Mouse (Mus musculus): ENCODE data around the gene Wbp1. TPM values are rescaled to one million over a fixed set of nuclear protein-coding genes. Genes with fewer than 3 reads are reported as not detected.

The Wbp1 gene
- polyA plus RNA-seq, 1 experiment from 2014 or later = 157 TPM

DNA sequence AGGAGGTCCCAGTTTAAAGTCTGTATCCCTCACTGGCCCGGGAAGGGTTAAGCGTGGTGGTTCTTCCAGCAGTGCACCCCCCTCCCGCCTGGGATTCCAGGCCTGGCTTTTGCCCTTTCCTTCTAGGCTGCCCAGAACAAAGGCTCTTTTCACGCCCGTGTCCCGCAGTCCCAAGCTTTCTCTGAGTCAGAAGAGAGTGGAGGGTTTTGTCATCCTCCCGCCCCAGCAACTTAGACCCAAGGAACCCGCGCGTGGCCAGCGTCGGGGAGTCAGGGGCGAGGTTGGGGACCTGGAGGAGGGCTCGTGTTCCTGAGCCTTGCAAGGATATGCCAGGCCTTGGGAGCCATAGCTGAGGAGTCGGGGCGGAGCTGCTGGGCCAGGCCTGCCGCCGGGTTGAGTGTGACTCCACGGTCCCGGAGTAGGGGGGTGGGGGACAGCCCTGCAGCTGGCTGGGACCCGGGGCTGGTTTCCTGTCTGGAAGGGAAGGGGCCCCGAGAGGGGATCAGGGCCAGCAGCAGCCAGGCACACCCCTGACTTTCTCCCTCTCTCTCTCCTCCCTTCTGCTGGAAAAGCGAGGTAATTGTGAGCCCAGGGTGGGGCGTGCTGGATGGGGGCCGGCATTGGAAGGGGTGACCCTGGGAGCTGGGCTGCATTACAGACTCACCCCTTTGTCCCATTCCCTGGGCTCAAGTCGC lies 15.7 kb upstream of the Wbp1 start:
- Histone ChIP-seq H3K4me2 (ENCODE audit: low read length) (peak overlapping the region; percentile 65), H3K27ac (replicated peaks; ENCODE audit: low read depth, low read length) (peak overlapping the region; percentile 90), H3K36me3 (ENCODE audit: control insufficient read depth, insufficient read depth, low read length) (no peaks in the 10 kb centered on the region), H3K4me1 (ENCODE audit: control insufficient read depth, insufficient read depth, low read length) (peaks cover 34% of the 10 kb centered on the region), H3K4me3 (replicated peaks; ENCODE audit: low read depth, low read length) (peak overlapping the region; percentile 39), H3K27me3 (ENCODE audit: control insufficient read depth, insufficient read depth, low read length) (peaks cover 5% of the 10 kb centered on the region; the same call in 1 of the 2 replicates), H3K9ac (replicated peaks; ENCODE audit: low read length) (peak overlapping the region; percentile 62), H3K9me3 (ENCODE audit: control insufficient read depth, low read length) (no peaks in the 10 kb centered on the region)
- DNase-seq (peak; percentile 73), ATAC-seq (ENCODE audit: low FRiP score, low TSS enrichment) (peak; percentile 82)
- under 1% methylated on average over 25 of the region's 26 CpGs for WGBS

DNA sequence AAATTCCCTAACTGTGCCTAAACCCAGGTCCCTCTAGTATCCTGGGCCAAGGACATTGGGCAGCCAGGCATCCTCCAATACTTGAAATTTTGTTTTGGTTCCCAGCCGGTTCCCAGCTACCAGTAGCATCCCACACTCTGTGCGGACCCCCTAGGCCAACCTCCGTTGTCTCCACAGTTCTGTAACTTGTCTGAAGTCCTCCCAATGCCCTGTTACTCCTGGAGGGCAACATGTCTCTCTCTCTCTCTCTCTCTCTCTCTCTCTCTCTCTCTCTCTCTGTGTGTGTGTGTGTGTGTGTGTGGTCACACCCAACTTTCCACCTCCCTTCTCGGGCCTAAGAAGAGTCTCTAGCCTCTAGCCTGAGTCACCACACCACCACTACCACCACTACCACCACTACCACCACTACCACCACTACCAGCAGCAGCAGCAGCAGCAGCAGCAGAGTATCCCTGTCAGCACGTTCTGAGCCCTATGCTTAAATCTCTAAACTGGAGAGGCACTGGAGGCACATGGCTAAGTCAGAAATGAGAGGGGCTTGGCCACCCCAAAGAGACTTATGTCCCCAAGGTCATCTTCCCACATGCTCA lies 15.0 kb upstream of the Wbp1 start:
- no peak for DNase-seq
- H3K9ac ChIP-seq (replicated peaks; ENCODE audit: low read length) = peak overlapping the region; percentile 62
- H3K9me3 ChIP-seq (ENCODE audit: control insufficient read depth, low read length) = no peaks in the 10 kb centered on the region
- H3K36me3 ChIP-seq (ENCODE audit: control insufficient read depth, insufficient read depth, low read length) = no peaks in the 10 kb centered on the region
- ATAC-seq (ENCODE audit: low FRiP score, low TSS enrichment) = peak; percentile 6; the same call in 1 of the 2 replicates
- H3K27ac ChIP-seq (replicated peaks; ENCODE audit: low read depth, low read length) = peak overlapping the region; percentile 90
- 0 out of 2 replicates have a peak, but pooled peaks cover 2% of the 10 kb centered on the region for H3K27me3 ChIP-seq (ENCODE audit: control insufficient read depth, insufficient read depth, low read length)
- H3K4me3 ChIP-seq (replicated peaks; ENCODE audit: low read depth, low read length) = peak overlapping the region; percentile 39
- H3K4me1 ChIP-seq (ENCODE audit: control insufficient read depth, insufficient read depth, low read length) = peaks cover 32% of the 10 kb centered on the region
- WGBS = 17% methylated on average over 5 of the region's 5 CpGs
- peak overlapping the region; percentile 65 for H3K4me2 ChIP-seq (ENCODE audit: low read length)

DNA sequence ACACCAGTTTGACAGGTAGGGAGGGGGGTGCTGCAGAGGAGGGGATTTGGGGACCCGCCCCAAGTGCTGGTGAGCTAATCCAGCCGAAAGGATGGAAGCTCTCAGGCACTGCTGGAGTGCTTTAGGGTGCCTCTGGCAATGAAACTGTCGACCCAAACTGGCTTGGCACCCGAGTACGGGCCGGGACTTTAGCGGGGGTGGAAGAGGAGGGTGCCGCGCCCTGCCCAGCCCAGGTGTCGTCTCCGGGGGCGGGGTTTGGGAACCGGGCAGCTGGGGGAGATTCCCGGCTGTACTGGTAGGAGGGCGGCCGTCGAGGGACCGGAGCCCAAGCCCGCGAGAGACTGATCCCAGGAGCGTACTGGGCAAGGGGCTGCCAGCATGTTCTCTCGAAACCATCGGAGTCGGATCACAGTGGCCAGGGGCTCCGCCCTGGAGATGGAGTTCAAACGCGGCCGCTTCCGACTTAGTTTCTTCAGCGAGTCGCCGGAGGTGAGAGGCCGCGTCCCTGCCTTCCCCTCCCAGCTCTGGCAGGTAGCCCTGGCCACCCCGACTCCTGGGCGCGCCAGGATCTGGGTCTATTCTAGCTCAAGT lies 14.3 kb upstream of the Wbp1 start:
- Histone ChIP-seq H3K36me3 (ENCODE audit: control insufficient read depth, insufficient read depth, low read length) (no peaks in the 10 kb centered on the region), H3K27me3 (ENCODE audit: control insufficient read depth, insufficient read depth, low read length) (0 out of 2 replicates have a peak, but pooled peaks cover 2% of the 10 kb centered on the region), H3K4me3 (replicated peaks; ENCODE audit: low read depth, low read length) (peak overlapping the region; percentile 39; the same call in 1 of the 2 replicates), H3K4me1 (ENCODE audit: control insufficient read depth, insufficient read depth, low read length) (peaks cover 32% of the 10 kb centered on the region), H3K9ac (replicated peaks; ENCODE audit: low read length) (peak overlapping the region; percentile 40), H3K27ac (replicated peaks; ENCODE audit: low read depth, low read length) (no peak overlapping the region), H3K4me2 (ENCODE audit: low read length) (peak overlapping the region; percentile 65), H3K9me3 (ENCODE audit: control insufficient read depth, low read length) (no peaks in the 10 kb centered on the region)
- no peak for ATAC-seq (ENCODE audit: low FRiP score, low TSS enrichment)
- WGBS = 4% methylated on average over 37 of the region's 37 CpGs
- DNase-seq = no peak

DNA sequence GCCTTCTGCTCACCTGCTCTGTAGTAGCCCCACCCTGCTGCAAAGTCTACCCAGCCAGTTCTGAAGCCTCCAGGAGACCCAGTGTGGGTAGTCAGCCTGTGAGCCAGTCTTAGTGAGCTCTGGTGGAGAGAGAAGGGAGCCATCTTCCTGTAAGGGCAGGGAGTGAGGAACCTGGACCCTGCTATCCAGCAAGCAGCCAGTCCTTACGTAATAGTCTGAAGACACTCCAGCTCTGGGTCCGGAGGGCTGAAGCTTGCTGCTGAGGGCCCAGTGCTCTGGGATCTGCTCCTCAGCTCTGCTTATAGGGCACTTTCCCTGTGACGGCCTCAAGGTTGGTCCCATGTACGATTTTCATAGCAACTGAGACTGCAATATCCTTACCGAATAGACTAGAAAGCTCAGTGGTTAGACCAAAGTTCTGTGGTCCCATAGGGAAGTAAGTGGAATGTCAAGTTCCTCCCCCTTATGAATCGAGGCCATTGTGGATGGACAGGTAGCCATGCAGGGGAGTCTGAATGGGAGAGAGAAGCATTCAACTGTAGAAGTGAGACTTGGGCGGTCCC lies 13.7 kb upstream of the Wbp1 start, which contains the start of gene Rtkn:
TSS of gene Rtkn (plus strand) at position 513 of the 563 bp plus-strand sequence.
- peak within 1 kb of the TSS; percentile 62 for H3K9ac ChIP-seq (replicated peaks; ENCODE audit: low read length)
- no peaks in the 10 kb centered on the region for H3K9me3 ChIP-seq (ENCODE audit: control insufficient read depth, low read length)
- peaks cover 32% of the 10 kb centered on the region for H3K4me1 ChIP-seq (ENCODE audit: control insufficient read depth, insufficient read depth, low read length)
- peak within 1 kb of the TSS; percentile 39; the same call in 1 of the 2 replicates for H3K4me3 ChIP-seq (replicated peaks; ENCODE audit: low read depth, low read length)
- ATAC-seq (ENCODE audit: low FRiP score, low TSS enrichment) (no peak), DNase-seq (no peak)
- H3K36me3 ChIP-seq (ENCODE audit: control insufficient read depth, insufficient read depth, low read length) = no peaks in the 10 kb centered on the region
- 60% methylated on average over 7 of the region's 7 CpGs for WGBS
- no peak within 1 kb of the TSS for H3K27ac ChIP-seq (replicated peaks; ENCODE audit: low read depth, low read length)
- H3K27me3 ChIP-seq (ENCODE audit: control insufficient read depth, insufficient read depth, low read length) = 0 out of 2 replicates have a peak, but pooled peaks cover 2% of the 10 kb centered on the region
- peak within 1 kb of the TSS; percentile 65 for H3K4me2 ChIP-seq (ENCODE audit: low read length)

DNA sequence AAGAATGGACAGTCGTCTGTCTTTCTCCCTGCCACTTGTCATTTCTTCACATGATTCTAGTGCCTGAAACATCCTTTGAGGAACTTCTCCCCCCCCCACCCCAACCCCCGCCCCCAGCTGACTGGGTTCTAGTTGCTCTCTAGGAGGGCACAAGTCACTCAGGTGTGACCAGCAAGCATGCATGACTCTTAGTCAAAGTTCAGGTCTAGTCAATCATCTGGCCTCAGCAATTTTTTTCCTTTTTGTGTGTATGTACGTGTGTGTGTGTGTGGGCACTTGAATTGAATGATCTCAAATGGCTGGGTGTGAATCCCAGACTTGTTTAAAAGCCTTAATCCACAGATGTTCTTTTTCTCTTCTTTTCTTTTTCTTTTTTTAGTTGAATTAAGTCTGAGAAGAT lies 12.9 kb upstream of the Wbp1 start:
- Histone ChIP-seq H3K4me1 (ENCODE audit: control insufficient read depth, insufficient read depth, low read length) (peaks cover 32% of the 10 kb centered on the region), H3K27me3 (ENCODE audit: control insufficient read depth, insufficient read depth, low read length) (0 out of 2 replicates have a peak, but pooled peaks cover 2% of the 10 kb centered on the region), H3K27ac (replicated peaks; ENCODE audit: low read depth, low read length) (no peak overlapping the region), H3K9me3 (ENCODE audit: control insufficient read depth, low read length) (no peaks in the 10 kb centered on the region), H3K9ac (replicated peaks; ENCODE audit: low read length) (no peak overlapping the region), H3K4me2 (ENCODE audit: low read length) (no peak overlapping the region), H3K36me3 (ENCODE audit: control insufficient read depth, insufficient read depth, low read length) (no peaks in the 10 kb centered on the region), H3K4me3 (replicated peaks; ENCODE audit: low read depth, low read length) (no peak overlapping the region)
- WGBS = 67% methylated on average over 3 of the region's 3 CpGs
- ATAC-seq (ENCODE audit: low FRiP score, low TSS enrichment) (no peak), DNase-seq (no peak)

DNA sequence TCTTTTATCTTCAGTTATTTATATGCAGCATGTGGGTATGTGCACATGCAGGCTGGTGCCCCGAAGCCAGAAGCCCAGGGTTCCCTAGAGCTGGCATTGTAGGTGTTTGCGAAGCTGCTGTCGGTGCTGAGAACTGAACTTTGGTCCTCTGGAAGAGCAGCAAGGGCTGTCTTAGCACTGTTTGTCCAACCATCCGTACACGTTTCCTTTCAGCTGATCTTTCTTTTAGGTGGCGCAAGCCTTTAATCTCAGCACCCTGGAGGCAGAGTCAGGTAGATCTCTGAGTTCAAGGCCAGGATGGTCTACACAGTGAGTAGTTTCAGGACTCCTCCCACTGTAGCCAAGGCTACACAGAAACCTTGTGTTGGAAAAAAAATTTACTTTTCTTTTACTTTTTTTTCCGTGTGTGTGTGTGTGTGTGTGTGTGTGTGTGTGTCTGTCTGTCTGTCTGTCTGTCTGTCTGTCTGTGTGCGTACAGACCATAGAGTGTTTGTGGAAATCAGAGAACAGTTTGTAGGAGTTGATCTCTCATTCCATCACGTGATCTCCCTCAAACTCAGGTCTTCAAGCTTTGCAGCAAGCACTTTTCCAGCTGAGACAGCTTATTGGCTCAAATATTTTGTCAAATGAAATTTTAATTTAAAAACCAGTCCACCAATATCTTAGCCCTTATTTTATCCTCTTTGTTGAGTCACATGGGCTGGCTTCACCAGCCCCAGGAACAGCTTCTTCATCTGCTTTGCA lies 11.0 kb upstream of the Wbp1 start:
- 88% methylated on average over 9 of the region's 9 CpGs for WGBS
- ATAC-seq (ENCODE audit: low FRiP score, low TSS enrichment) = no peak
- Histone ChIP-seq H3K9ac (replicated peaks; ENCODE audit: low read length) (no peak overlapping the region), H3K4me2 (ENCODE audit: low read length) (no peak overlapping the region), H3K36me3 (ENCODE audit: control insufficient read depth, insufficient read depth, low read length) (no peaks in the 10 kb centered on the region), H3K4me3 (replicated peaks; ENCODE audit: low read depth, low read length) (no peak overlapping the region), H3K9me3 (ENCODE audit: control insufficient read depth, low read length) (no peaks in the 10 kb centered on the region), H3K27me3 (ENCODE audit: control insufficient read depth, insufficient read depth, low read length) (0 out of 2 replicates have a peak, but pooled peaks cover 2% of the 10 kb centered on the region), H3K4me1 (ENCODE audit: control insufficient read depth, insufficient read depth, low read length) (peaks cover 19% of the 10 kb centered on the region), H3K27ac (replicated peaks; ENCODE audit: low read depth, low read length) (no peak overlapping the region)
- no peak for DNase-seq

DNA sequence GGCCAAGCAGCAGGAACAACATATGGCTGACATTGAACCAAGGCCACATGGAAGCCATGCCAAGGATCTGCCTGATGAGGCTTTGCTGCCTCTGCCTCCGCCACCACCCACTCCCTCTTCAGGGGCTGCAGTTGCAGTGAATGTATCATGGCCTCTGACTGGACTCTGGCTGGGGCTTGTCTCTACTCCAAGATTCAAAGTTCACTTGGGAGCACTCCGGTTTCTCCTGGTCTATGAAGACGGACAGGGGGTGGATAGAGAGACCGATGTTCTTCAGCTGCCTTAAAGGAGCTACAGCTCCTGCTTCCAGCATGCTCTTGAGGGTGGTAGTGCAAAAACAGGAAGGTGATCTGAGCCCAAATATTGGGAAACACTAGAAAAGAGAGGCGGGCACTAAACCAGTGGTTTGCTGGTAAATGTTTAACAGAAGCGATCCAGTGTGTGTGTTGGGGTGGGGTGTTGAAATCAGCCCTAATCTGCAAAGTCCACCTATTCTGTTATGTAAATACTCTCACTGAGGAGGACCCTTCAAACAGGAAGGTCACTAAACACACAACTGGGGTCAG lies 10.2 kb upstream of the Wbp1 start:
- Histone ChIP-seq H3K9me3 (ENCODE audit: control insufficient read depth, low read length) (no peaks in the 10 kb centered on the region), H3K4me3 (replicated peaks; ENCODE audit: low read depth, low read length) (no peak overlapping the region), H3K4me2 (ENCODE audit: low read length) (no peak overlapping the region), H3K27ac (replicated peaks; ENCODE audit: low read depth, low read length) (no peak overlapping the region), H3K27me3 (ENCODE audit: control insufficient read depth, insufficient read depth, low read length) (0 out of 2 replicates have a peak, but pooled peaks cover 2% of the 10 kb centered on the region), H3K4me1 (ENCODE audit: control insufficient read depth, insufficient read depth, low read length) (peaks cover 11% of the 10 kb centered on the region; the same call in 1 of the 2 replicates), H3K9ac (replicated peaks; ENCODE audit: low read length) (no peak overlapping the region), H3K36me3 (ENCODE audit: control insufficient read depth, insufficient read depth, low read length) (no peaks in the 10 kb centered on the region)
- 91% methylated on average over 6 of the region's 6 CpGs for WGBS
- DNase-seq (no peak), ATAC-seq (ENCODE audit: low FRiP score, low TSS enrichment) (no peak)

DNA sequence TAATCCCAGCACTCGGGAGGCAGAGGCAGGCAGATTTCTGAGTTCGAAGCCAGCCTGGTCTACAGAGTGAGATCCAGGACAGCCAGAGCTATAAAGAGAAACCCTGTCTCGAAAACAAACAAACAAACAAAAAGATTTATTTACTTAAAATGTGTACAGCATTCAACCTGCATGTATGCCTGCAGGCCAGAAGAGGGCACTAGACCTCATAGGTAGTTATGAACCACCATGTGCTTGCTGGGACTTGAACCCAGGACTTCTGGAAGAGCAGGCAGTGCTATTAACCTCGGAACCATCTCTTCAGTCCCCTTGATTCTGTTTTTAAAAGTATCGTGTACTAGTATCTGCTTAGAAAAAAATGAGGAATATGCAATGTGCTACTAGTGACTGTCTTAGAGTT lies 6.1 kb upstream of the Wbp1 start:
- Histone ChIP-seq H3K4me2 (ENCODE audit: low read length) (no peak overlapping the region), H3K9me3 (ENCODE audit: control insufficient read depth, low read length) (no peaks in the 10 kb centered on the region), H3K4me1 (ENCODE audit: control insufficient read depth, insufficient read depth, low read length) (peaks cover 16% of the 10 kb centered on the region), H3K36me3 (ENCODE audit: control insufficient read depth, insufficient read depth, low read length) (no peaks in the 10 kb centered on the region), H3K27ac (replicated peaks; ENCODE audit: low read depth, low read length) (no peak overlapping the region), H3K9ac (replicated peaks; ENCODE audit: low read length) (no peak overlapping the region), H3K4me3 (replicated peaks; ENCODE audit: low read depth, low read length) (no peak overlapping the region), H3K27me3 (ENCODE audit: control insufficient read depth, insufficient read depth, low read length) (no peaks in the 10 kb centered on the region)
- no peak for ATAC-seq (ENCODE audit: low FRiP score, low TSS enrichment)
- DNase-seq = no peak
- 93% methylated on average over 5 of the region's 5 CpGs for WGBS
